Mouse (Mus musculus) megakaryocyte progenitor cell, adult 5-6 weeks (primary cell): ENCODE data around the gene Apip. TPM values are rescaled to one million over a fixed set of nuclear protein-coding genes. Genes with fewer than 3 reads are reported as not detected.

Experiments
- ATAC-seq: replicated peaks from 2 replicates; pipeline ENCODE4 v1.8.0; 2016; ENCODE audit warnings: mild to moderate bottlenecking, moderate TSS enrichment, inconsistent platforms; ENCODE audit not compliant: poor library complexity
- total RNA-seq, 2 experiments: library from RNA; stranded (forward) in 1 of 2; stranded (reverse) in 1 of 2; fragments of 157-497, 149-512 nt in 1 of 2; fragments of 200-1000 nt in 1 of 2; gene quantifications; 2 replicates each; pipeline versions ENCODE4 v1.2.3 to v1.2.4; 2015 to 2017

Gene Apip
- total RNA-seq (2015) (47.0 and 66.0 TPM in 2 replicates), total RNA-seq (2017) (31.7 and 35.1 TPM in 2 replicates)

DNA sequence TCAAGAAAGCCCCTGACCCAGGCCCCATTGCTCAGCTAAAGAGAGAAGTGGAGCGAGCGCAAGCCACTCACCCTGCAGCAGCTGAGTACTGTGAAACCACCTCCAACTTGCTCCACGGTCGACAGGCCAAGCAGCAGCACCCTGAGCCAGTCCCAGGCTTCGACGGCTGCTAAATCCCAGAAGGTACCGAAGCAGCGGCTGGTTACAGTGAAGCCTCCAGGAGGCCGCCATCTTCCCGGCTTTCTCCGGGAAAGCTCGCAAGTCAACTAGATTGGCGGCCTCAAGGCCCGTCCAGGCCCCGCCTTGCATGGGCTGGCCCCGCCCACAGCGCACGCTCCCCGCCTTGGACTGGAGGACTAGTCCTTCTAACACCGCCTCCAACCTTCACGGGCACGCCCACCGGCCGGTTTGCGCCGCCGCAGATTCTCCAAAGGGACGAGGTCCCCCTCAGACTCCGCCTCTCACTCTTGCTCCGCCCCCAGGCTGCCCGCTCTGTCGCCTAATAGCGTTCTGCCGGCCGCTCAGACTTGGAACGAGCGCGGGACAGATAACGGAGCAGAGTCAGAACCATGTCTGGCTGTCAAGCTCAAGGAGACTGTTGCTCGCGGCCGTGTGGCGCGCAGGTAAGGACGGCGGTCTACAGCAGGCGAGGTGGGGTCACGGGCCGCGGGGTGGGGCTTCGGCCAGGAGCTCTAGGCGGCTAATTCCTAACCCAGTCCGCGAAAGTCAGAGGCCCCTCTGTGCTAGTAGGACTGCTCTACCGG, at the start of gene Apip, which contains the start of gene Pdhx:
Gene Apip, plus strand, starts transcription at position 457 of the 764 bp plus-strand sequence.
Gene Pdhx, minus strand, starts transcription at position 295 of the 764 bp plus-strand sequence.
- ATAC-seq: peak; percentile 94

DNA sequence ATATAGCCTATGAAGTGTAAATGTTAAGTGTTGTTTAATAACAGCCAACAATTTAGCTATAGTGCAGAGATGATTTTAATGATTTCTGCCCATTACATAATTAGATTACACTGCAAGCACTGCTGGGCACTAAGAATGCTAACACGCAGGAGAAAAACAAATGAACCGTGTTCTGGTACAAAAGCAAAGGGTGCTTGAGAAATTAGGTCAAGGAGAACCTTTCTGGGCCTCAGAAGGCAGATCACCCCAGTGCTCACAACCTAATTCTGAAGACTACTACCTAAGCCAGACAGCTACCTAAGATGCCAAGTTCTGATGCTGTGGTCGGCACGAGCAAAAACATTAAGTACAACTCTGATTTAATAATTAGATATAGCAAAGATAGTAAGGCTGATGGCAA, 35.6 kb upstream of the Apip start:
- ATAC-seq: no peak

DNA sequence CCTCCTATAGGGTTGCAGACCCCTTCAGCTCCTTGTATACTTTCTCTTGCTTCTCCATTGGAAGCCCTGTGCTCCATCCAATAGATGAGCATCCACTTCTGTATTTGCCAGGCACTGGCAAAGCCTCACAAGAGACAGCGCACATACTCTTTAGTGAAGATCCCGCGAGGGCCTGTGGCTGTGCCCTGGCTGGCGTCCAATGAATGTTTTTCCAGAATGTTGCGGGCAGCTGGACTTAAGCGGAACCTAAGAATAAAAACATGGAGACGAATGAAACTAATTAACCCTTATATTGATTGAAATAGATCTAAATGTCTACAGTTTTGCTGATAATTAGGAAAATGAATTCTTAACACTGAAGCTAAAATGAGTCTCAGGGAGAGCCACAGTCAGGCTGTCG, 32.6 kb upstream of the Apip start:
- no peak for ATAC-seq

DNA sequence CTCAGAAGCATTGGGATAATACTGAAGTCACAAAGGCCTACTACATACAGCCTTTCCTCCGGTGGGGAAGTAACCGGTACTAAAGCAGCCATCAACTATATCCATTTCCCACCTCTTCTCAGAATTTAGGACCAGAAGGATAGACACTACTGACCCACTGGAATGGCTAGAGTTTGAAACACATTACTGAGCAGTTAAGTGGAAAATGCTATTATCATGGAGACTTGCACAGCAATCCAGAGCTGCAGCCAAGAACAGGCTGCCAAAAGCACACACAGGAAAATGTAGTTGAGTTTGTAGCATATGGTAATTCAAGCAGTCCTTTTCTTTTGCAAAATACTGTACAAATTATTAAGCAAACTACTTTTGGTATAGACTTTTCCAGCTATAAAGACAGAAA, 28.2 kb upstream of the Apip start:
- ATAC-seq: no peak

DNA sequence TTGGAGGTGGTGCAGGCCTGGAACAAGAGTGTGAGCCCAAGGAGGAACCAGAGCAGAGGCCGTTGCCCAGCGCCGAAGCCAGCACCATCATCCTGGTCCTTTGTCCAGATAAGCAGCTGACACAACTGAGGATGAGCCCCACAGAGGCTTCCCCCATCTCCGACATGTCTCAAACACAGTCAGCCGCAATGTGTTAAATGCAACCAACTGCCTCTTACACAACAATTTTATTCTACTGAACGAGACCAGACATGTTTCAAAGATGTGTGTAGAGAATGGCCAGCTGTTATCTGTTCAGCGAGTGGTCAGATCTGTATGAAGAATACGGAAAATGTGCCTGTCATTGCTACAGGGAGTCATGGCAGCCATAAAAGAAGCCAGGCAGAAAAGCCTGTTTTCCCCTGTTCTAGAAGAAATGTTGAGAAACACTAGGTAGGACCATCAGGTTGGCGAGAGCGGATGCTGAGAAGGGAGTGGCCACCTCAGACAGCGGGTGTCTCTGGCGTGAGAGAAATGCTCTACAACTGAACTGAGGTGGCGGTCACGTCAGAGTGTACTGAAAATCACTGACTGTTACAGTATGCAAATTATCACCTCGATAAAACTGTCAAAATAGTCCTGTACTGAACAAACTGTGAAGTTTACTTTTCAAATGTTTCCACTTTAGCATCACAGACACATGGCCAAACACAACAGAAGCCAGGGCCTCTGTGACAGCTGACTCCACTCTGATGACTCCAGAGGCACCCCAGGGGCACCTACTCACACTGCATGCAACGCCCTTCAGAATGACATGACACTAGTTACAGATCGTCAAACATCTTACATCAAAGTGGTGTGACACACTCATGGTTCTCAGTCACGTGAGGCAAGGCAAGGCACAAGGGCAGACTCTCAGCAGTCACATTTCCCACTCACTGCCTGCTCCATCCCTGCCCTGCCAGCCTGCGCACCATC, 21.3 kb upstream of the Apip start:
- no peak for ATAC-seq

DNA sequence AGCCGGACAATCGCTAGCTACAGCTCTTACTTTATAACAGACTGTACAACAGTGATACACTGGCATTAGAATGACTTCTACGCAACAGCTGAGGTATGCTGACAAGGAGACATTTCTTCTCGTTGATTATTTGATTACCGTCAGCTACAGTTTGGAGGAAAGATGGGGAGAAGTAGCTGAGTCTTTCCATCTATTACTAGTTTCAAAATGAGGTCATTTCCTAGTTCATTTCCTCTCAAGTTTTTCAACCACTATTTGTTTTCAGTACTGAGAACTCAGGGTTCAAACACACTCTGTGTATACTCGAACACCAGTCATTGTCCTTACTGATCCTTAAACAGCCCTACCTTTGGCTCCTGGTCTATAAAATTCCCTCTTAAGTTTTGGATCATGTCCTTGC, 17.7 kb upstream of the Apip start:
- no peak for ATAC-seq

DNA sequence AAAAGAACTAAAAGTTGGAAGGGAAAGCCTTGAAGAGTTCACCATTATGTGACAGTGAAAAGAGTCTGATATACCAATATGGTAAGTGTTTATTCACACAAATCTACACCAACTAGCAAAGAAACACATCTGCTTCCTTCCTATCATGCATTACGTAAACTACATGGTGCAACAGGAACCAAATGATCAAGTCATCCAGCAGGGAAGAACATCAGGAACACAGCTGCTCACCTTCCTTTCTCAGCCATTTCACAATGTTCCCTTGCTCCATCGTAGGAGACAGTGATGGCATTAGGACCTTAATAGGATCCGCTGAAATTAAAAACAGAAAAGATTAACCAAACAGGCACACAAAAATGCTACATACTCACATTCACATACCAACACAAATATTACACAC, 15.2 kb upstream of the Apip start:
- ATAC-seq: peak; percentile 82

DNA sequence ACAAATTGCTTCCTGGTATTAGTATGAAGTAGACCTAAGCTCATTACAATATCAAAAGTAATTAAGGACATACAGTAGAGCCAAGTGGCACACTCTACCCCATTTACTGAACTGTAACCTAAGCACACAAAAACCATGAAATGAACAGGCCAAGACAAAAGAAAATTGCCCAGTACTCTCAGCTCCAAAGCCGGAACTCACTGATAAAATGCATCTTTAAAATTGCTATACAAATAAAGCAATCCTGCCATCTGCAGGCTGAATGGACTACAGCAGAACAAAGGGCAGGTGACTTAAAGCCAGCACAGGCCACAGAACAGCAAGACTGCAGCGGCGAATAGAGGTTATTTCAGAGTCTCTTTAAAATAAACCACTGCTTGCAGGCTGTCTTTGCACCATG, 10.6 kb upstream of the Apip start:
- peak; percentile 93 for ATAC-seq

DNA sequence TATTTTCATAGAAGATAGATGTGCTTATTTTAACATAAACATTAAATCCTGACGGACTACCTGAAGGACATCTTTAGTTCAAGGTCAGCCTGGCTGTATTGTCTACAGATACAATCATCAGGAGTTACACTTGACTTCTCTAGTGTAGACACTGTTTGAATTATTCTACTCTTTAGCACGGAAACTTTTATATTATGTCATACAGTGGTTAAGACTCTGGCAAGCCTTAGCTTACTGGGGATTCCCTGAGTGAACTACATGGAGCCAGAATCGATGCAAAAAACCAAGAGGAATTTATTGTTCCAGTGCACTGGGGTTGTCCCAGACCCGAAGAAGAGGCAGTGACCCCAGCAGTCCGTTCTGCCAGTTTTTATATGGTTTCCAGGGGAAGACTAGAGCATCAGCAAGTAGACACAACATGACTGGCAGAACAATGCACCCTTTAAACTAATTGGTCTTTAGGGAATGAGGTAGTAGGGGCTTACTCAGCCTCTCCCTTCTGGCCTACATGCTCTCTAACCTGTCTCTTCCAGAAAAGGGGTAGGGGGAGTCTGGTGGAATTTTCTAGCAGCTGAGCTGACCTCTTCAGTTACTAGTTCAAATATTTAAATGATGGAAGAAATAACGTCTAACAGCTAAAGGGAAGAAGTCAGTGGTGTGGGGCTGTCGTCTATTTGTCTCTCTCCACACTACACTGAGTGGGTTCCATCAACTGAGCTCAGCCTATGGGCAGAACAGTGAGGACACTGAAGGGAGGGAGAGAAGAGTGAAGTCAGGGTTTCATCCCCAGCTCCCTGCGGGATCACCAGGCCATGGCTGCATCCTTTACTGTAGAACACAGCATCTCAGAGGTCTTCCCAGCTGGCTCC, 6.6 kb upstream of the Apip start:
- ATAC-seq: no peak

DNA sequence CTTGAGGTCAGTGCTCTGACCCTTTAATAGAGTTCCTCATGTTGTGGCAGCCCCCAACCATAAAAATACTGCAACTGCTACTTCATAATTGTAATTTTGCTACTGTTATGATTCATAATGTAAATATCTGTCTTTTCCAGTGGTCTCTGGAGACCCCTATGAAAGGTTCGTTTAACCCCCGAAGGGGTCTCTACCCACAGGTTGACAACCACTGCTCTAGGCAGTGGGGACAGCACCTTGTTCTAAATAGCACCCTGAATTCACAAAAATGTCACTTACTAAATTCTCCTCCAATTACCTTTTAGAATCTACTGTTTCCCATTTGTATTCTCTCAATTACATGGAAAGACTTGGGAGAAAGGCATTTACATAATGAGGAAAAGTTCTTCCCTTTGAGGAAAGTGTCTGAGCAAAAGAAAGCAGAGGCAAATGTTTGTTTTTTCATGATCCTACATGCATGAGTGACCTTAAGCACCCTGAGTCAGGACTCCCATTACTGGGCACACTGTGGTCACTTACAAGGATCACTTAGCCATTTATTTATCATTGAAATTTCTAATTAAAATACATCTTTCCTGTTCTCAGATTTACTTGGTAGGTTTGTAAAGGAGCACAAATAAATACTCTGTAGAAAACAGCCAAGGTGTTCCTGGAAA, 5.8 kb upstream of the Apip start:
- ATAC-seq: no peak

DNA sequence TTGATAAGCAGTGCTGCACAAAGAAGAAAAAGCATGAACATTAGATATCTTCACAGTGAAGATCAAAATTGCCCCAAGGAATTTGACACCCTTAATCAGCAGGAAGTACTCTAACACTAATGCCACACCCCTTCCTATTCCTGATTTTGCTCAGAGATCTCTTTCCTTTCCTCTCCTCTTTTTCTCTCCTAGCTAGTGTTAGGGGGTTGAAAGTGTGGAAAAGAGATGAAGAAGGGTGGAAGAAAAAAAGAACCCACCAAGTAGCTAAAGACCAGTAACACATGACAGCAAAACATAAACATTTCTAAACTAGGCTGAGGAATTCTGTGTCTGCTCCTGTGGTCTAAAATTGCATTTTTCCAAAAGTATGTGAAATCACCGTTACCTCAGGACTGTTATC, 4.9 kb upstream of the Apip start:
- ATAC-seq: no peak

DNA sequence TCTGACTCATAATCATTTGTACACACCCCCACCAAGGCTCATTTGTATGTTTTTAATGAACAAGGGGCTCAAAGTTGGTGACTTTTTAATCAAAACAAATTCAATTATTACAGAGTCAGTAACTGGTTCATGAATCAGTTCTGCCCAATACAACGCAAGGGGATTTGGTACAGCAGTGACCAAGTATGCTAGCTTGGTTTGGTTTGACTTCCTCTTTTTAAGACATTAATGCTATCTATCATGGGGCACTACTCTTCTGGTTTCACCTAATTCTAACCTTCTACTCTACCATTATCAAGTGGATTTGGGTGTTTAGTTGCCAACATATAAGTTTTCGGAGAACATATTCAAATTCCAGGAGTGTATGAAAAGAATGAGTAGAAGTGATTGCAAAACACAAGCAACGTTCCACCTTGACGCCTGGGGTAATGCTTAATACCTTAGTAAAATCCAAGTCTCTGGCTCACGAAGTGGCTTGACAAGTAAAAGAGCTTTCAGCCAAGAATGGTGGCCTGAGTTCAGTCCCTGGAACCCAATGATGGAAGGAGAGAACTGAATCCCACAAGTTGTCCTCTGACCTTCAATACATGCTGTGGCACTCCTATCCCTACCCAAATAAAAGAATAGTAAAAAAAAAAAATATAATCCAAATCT, 3.6 kb upstream of the Apip start:
- ATAC-seq: no peak

DNA sequence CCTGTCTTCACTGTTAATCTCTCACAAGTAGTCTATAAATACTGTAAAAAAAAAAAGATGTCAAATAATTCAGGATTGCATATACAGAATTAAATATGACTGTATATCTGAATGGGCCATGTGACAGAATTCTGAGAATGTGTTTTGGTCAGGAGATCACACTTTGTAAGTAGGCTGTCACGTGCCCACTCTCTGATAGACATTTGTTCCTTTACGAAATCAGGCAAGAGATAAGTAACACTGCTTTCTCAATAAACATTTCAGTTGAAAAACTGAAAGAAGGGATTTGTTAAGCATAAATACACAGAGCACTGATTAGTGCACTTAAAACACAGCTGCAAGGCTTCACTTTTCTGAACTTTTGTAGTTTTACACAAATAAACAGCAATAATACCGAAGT, 2.9 kb upstream of the Apip start:
- no peak for ATAC-seq

DNA sequence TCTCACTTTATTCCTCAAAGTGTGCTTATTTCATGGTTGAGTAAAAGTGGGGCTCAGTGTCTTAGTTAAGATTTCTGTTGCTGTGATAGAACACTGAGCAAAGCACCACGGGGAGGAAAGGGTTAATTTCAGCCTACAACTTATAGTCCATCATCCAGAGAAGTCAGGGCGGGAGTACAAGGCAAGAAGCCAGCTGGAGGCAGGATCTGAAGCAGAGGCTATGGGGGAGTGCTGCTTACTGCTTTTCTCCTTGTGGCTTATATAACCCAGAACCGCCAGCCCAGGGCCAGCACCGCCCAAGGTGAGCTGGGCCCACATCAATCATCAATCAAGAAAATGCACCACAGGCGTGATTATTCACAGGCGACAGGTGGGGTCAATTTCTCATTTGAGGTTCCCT, 7.6 kb downstream of the Apip start:
- ATAC-seq: no peak

DNA sequence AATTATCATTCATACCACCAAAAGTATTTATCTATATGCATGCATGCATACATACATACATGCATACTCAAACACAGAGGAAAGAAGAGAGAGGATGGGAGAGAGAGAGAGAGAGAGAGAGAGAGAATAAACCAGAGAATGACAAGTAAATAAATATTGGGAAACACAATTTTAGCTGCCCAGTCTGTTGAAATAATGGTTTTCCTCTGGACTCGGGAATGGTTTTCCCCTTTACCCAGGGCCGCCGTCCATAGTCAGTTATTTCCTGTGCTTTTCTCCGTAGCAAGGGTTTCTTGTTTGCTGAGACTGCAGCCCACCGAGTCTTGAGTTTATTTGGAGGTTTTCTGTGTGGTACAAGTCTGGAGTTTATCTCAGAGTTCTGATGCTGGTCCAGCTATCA, 8.2 kb downstream of the Apip start:
- ATAC-seq: no peak

DNA sequence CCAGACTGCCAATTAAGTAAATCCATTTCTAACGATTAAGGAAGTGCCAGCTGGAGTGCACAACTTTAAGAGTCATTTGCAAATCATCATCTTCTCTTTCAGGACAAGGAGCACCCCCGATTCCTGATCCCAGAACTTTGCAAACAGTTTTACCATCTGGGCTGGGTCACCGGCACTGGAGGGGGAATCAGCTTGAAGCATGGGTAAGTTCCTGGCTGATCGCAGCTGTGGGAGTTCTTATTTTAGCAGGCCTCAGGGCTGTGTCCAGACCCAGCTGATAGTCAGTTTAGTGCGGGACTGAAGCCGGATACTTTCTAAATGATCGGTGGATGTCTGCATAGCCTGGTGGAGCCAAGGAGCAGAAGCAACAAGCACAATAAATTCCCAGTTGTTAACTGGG, 9.4 kb downstream of the Apip start:
- no peak for ATAC-seq

DNA sequence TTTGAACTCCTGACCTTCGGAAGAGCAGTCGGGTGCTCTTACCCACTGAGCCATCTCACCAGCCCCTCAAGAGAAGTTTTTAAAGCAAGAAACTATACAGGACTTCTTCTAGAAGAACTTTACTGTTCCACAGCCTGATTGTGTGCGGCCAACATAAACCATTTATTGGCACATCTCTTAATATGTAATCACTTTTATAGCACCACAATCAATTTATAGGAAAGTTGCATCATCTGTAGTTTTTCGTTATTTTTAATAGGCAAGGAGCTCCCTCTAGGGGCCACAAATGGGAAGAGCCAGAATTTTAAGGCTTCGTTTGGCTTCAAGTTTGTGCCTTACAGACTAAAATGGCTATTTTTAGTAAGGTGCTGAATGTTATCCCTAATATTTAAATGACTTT, 11.0 kb downstream of the Apip start:
- peak; percentile 61; the same call in 1 of the 2 replicates for ATAC-seq

DNA sequence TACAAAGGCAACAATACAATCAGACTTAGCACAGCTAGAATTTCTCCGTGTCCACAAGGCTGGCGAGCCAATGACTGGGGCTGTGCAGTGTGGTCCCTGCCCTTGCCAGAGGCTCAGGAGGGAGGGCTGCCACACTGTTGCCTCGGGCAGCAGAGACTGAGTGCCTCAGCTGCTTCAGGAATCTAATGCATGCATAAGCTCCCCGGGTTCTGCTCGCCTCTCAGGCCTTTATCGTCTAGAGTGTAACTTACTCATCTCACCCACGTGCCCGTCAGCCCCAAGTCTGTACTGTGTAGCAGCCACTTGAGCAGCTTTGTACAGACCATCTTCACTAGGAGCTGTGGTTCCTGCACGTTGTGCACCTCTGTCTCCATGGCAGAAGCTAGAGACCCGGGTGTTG, 12.2 kb downstream of the Apip start:
- ATAC-seq: no peak

DNA sequence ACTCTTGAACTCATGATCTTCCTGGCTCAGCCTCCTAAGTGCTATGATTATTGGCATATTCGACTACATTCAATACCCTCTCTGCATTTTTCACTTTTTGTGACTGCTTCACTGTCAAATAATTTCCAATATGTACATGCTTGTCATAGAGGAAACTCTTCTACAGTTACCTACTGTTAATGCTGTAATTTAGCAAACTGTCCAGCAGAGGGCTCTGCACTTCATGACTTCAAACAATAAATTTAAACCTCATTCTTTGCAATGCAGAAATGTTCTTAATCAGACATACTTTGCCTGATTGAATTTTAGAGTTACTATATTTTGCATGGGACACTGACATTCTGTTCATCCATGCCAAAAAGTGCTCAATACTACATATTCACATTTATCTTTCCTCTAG, 13.0 kb downstream of the Apip start:
- peak; percentile 61 for ATAC-seq

DNA sequence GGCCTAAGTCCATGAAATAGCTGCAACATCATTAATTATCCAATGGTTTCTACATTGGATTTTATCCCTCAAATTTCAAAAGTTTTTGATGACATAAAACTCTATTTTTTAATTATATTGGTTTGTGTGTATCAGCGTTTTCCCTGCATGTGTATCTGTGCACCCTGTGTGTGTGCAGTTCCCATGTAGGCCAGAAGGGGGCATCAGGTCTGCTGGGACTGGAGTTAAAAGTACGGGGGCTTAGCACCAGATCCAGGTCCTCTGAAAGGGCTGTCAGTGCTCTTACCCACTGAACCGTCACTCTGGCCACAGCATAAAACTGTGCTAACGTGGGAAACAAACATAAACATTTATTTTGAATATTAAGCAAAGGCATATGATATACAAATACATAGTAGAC, 14.6 kb downstream of the Apip start:
- no peak for ATAC-seq
